ENCODE assay signal across 12 mouse cellular contexts in the genomic region with DNA sequence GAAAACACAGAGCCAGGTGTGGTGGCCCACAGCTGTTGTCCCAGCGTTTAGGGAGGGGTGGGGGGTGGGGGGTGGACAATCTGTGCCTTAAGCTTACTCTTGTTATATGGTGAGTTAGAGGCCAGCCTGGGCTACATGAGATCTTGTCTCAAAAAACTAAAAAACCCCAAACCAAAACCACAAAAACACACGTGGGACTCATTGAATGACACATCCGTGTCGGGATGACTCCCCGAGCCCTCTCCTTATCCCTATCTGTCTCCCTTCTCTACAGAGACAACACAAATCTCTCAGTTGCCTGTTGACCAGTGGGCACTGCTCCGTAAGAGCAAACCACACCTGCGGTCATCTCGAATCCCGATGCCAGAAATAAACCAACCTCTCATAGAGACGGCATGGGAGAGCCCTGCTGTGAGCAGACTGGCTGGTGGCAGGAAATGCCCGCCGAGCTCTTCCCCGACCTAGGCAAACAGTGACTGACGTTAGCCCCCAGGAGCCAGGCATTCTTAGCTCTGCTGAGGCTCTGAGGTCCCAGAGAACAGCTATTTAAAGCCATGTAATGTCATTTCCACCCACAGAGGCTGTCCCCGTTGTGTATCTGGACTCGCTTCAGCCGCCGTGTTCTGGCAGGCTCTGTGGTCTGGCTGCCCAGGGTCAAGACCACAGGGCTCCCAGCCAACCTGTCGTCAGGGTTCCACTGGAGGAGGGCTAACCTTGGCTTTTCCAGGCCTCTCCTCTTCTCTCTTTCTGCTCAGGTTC. TPM values are rescaled to one million over a fixed set of nuclear protein-coding genes. Genes with fewer than 3 reads are reported as not detected.
DNase-seq lines count a peak whose midpoint lies in the region; ATAC-seq lines count a peak whose summit lies in the region.
"Had no signal": no experiment of that assay in that cellular context is flagged by ENCODE, and none has a peak within 500 bp of the region (broad histone marks: within the 10 kb centered on the region; RNA-seq: fewer than 3 reads in every experiment).

No protein-coding gene starts in this region.

- no peak overlapping the region for H3K9ac ChIP-seq in heart, embryonic 16.5 days (ENCODE audit: low read length)
- H3K9ac ChIP-seq: neural tube, embryonic 13.5 days had no signal

- H3K4me2 ChIP-seq in heart, embryonic 16.5 days (ENCODE audit: low read depth, low read length) = peak overlapping the region; percentile 21
- H3K4me2 ChIP-seq: neural tube, embryonic 13.5 days had no signal

- no peak overlapping the region for H3K4me3 ChIP-seq in heart, embryonic 16.5 days (ENCODE audit: low read length)
- H3K4me3 ChIP-seq: layer of hippocampus, adult 2 months; neural tube, embryonic 13.5 days had no signal

- H3K4me1 ChIP-seq in heart, embryonic 16.5 days (ENCODE audit: control insufficient read depth, insufficient read depth, low read length) = peaks cover 4% of the 10 kb centered on the region; the same call in 1 of the 2 replicates

- peak; percentile 69 for ATAC-seq in heart, embryonic 16.5 days (replicated peaks; ENCODE audit: extremely low read depth, insufficient read depth, low FRiP score)
- ATAC-seq: forebrain, embryonic 16.5 days had no signal

- H3K9me3 ChIP-seq in heart, embryonic 16.5 days (replicated peaks; ENCODE audit: control insufficient read depth, low read length) = no peaks in the 10 kb centered on the region
- H3K9me3 ChIP-seq: neural tube, embryonic 13.5 days had no signal

- no peaks in the 10 kb centered on the region for H3K36me3 ChIP-seq in heart, embryonic 16.5 days (ENCODE audit: control insufficient read depth, insufficient read depth)
- H3K36me3 ChIP-seq: neural tube, embryonic 13.5 days had no signal

- H3K27ac ChIP-seq in heart, embryonic 16.5 days (ENCODE audit: low read length) = peak overlapping the region; percentile 72
- H3K27ac ChIP-seq: layer of hippocampus, adult 2 months; neural tube, embryonic 13.5 days had no signal

- DNase-seq in cerebellum, adult 11-12 months = peak; percentile 26
- DNase-seq in cerebellum, postnatal 4 days (ENCODE audit: low spot score in 2 of 2) = no peak
- peak; percentile 25 for DNase-seq in CD4-positive helper T cell, adult 2 months (ENCODE audit: low read depth, low spot score)
- DNase-seq in cerebellum, postnatal 36 days = peak; percentile 51 to 52
- DNase-seq in layer of hippocampus, postnatal 36 days = no peak
- no peak for DNase-seq in kidney, adult 18-20 months
- DNase-seq in layer of hippocampus, postnatal 25 days (ENCODE audit: extremely low spot score in 1 of 2, low spot score in 1 of 2) = no peak
- DNase-seq: lung, adult 18-20 months had no signal

- no peaks in the 10 kb centered on the region for H3K27me3 ChIP-seq in heart, embryonic 16.5 days (ENCODE audit: control insufficient read depth, insufficient read depth, low read length)
- H3K27me3 ChIP-seq: neural tube, embryonic 13.5 days had no signal

- 22% methylated on average over 19 of the region's 19 CpGs for WGBS in heart, embryonic 16.5 days

RNA-seq across cellular contexts. Expression of gene Scube3, which starts 24.3 kb away (rescaled TPM):
- polyA plus RNA-seq in heart, embryonic 16.5 days (2015; fragmentation: Nextera tagmentation; extraction: Ambion mirVana) = 0.51 and 0.64 TPM in 2 replicates
- 1 to 10 TPM in 1 of 2 experiments, under 1 TPM in 1; 0.96 to 1.0 TPM for total RNA-seq in layer of hippocampus, postnatal 36 days (2021)
- 1 to 10 TPM; 1.0 to 1.1 TPM for total RNA-seq in layer of hippocampus, postnatal 25 days (2021)

RNA-seq across cellular contexts. Expression of gene Tcp11, which starts 37.2 kb away (rescaled TPM):
- 0.71 and 1.9 TPM in 2 replicates for polyA plus RNA-seq in heart, embryonic 16.5 days (2015; fragmentation: Nextera tagmentation; extraction: Ambion mirVana)
- total RNA-seq in layer of hippocampus, postnatal 36 days (2021) = 1 to 10 TPM; 1.0 to 1.5 TPM
- total RNA-seq in layer of hippocampus, postnatal 25 days (2021) = 1 to 10 TPM; 1.2 to 1.3 TPM

RNA-seq across cellular contexts. Expression of gene Zfp523, which starts 59.3 kb away (rescaled TPM):
- 20.5 and 22.2 TPM in 2 replicates for polyA plus RNA-seq in heart, embryonic 16.5 days (2015; fragmentation: Nextera tagmentation; extraction: Ambion mirVana)
- 100 to 1,000 TPM; 101 to 112 TPM for total RNA-seq in layer of hippocampus, postnatal 36 days (2021)
- 100 to 1,000 TPM in 1 of 2 experiments, 10 to 100 TPM in 1; 95.9 to 109 TPM for total RNA-seq in layer of hippocampus, postnatal 25 days (2021)

Comparison
In these comparisons a context has a peak if more than half of its experiments do, and no peak if none do; other contexts are left out.
1. DNase-seq: peak in cerebellum, adult 11-12 months (single experiment), CD4-positive helper T cell, adult 2 months (single experiment) and cerebellum, postnatal 36 days (2 of 2); none in cerebellum, postnatal 4 days (0 of 2), layer of hippocampus, postnatal 36 days (0 of 2), kidney, adult 18-20 months (single experiment) and layer of hippocampus, postnatal 25 days (0 of 2).